Mouse (Mus musculus) mesoderm, embryonic 11.5 days (tissue): Measurements from ENCODE around the gene Zbtb18.

ENCODE experiments used
- DNase-seq: peaks from one replicate; pipeline ENCODE4 v3.0.0-alpha.2; 2012; ENCODE audit warnings: low read depth, low spot score

The Zbtb18 gene

DNA sequence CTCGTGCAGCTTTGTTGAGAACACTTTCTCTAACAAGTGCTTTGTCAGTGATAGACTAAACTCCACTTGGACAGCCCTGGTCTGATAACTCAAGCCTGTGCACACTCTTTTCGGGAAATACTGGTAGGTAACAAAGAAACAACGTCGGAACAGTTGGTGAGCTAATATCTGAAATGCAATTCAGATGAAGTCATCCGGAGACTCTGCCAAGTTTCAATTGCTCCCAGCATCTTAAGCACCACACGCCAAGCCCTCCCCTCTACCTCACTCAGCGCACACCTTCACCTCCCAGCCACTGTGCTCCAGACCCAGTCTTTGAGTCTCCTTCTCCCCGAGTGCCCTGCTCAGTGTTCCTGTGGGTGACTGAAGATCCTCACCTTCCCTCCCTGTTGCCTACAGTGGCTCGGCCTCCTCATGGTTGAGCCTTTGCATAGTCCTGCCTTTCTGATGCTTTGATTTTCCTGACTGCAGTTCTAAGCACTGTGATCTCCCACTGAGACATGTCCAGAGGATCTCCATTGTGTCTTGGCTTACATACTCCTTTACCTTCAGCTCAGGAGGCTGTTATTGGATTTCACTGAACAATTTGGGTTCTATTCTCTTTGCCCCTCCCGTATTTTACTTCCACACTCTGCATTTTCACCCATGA lies 37.3 kb downstream of the Zbtb18 start:
- no peak for DNase-seq

DNA sequence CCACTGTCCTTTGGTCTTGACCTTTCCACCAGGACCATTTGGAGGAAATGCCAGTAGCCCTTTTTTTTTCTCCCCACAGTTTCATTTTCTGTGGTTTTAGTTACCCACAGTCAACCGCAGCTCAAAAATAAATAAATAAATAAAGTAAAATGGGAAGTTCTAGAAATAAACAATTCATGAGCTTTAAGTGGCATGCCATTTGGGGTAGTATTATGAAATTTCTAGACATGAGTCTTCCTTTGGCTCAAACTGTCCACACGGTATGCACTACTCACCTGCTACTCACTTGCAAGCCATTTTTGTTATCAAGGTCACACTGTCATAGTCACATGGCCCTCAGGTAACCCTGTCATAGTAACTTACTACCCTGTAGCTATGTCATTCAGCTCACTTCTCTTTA lies 41.5 kb downstream of the Zbtb18 start:
- no peak for DNase-seq

DNA sequence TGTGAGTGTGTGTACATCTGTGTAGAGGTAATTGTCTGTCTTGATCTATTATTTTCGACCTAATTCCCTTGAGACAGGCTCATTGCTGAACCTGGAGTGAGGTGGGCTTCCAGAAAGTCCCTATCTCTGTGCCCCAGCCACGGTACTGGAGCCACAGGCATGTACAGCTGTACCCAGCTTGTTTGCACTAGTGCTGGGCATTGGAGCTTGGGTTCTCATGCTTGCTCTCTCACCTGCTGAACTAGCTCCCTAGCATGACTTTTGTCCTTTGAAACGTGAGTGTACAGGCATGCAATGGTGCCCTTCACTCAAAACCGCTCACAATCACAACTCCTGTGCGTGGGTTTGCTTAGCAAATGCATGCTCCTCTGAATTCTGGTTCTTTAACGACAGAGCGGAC lies 42.1 kb downstream of the Zbtb18 start:
- DNase-seq, result no peak

DNA sequence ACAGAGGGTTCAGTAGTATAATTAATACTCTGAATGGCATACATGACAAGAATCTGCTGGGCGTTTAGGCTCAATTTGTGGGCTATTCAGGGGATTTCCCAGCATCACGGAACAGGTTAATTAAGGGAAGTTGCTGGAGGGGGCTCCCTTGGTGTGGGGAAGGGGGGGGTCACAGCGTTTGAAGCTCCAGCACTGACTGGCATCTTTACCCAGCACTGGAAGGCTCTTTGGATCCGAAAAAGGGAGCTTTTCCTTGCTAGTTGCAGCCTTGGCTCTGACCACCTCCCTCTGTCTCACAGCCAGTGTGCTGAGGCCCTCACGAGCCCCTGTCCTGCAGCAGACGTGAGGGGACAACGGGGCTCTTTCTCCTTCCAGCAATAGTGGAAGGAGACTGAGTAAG lies 42.5 kb downstream of the Zbtb18 start:
- no peak for DNase-seq

DNA sequence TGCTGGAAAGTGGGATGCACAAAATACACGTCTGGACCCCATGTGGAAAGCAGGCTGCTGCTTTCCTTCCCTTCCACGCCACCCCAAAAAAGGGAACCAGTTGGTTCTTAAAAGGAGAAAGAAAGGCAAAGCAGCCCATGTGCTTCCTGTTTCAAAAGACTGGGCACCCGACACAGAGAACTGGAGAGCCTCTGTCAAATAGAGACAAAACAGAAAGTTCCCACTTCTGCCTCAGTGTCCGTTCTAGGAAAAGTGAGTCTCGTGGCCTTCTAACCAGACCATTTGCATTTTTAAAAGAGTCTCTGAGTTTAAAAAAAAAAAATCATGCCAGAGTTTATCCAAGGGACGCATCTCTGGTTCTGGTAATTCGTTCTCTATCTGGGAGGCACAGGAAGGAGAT lies 47.7 kb downstream of the Zbtb18 start:
- DNase-seq, result no peak

DNA sequence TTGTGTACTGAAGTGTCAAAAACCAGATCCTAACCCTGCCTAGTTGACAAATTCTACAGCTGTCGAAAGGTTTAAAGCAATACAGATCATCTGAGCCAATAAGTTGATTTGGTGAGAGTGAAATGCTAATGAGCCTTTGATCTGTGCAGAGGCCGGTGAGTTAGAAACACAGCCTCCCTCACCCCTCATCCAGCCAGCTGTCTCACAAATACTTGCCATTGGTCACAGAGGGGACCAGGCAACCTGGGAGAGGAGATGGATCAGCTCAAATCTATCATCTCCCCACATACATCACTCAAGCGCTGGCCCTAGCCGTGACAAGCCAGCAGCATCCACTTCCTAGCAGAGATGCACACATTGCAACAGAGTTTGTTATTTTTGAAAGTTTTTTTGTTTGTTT lies 48.7 kb downstream of the Zbtb18 start:
- peak; percentile 24 for DNase-seq

DNA sequence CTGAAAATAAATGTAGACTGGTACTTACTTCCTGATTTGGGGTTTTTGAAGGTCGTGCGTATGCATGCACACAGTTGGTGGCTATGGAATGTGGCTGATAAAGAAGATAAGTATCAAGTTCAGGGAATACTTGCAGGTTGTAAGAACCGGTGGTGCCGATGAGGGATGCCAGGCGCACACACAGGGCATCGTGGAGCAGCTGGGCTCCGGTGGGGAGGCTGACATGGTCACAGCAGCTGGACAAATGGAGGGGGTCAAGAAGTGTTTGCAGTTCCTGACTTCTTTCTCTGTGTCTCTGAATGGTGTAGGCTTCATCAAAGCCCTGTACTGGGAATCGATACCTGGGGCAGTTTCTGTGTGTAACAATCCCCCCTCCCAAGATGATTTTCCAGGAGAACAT lies 49.1 kb downstream of the Zbtb18 start:
- peak; percentile 24 for DNase-seq

DNA sequence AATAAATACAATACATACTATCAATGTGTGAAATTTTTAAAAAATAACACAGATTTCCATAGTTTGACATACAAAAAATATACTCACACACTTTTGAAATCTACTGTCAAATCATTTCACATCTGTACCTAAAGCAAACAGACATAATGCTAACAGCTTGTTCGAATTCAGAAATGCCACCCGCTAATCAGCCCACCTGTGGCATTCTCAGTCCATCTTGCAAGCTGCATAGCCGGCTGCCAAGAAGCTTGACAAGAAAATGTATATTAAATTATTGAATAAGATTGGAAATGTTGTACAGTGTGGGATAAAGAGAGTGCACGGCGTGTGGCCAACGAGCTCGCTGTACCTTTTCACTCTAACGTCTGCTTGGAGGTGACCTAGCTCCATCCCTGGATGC lies 52.2 kb downstream of the Zbtb18 start:
- DNase-seq, result no peak

DNA sequence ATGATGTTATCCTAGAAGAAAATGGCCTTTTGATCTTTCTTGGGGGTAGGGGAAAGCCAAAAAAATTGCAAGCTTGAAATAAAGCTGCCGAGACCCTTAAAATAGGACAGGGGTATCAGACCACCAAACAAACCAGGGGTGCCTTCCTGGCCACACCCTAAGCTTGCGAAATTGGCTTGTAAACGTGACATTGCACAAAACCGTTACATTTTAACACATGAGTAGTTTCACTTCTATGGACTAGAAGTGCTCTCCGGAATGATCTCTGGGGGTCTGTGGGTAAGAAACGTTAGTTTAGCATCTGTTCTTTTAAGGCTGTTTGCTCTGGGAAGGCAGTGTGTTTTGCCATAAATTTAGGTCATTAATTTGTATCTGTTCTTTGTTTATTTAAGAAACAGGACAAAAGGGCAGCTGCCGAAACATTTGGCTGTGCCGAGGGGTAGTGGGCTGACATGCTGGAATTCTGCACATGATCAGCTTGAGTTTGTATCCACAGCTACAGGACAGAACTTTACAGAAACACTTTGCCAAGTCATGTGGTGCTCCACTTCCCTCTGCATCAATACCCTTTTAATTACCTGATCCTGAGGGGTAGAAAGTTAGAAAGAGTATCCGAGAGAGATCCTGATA lies 52.9 kb downstream of the Zbtb18 start:
- DNase-seq, result no peak
